Mouse (Mus musculus): ENCODE measurements around the gene Lias. TPM values are rescaled to one million over a fixed set of nuclear protein-coding genes. Genes with fewer than 3 reads are reported as not detected.

Lias gene
- total and polyA plus RNA-seq, 3 experiments, result 5.2 to 62.3 (median 46.0) TPM

GRCm38 (mm10) chr5:65425251-65425650, 34.0 kb downstream of the Lias start:
- DNase-seq, result no peak

GRCm38 (mm10) chr5:65428321-65428720, 37.0 kb downstream of the Lias start:
- no peak for DNase-seq

- no peak for DNase-seq
Observed at GRCm38 (mm10) chr5:65429441-65429840, 38.1 kb downstream of the Lias start.

GRCm38 (mm10) chr5:65434471-65435362, 43.4 kb downstream of the Lias start:
- DNase-seq, result no peak

- no peak for DNase-seq
Observed at GRCm38 (mm10) chr5:65435363-65435805, 44.1 kb downstream of the Lias start.

- peak; percentile 99 for DNase-seq
Observed at GRCm38 (mm10) chr5:65435806-65436561, 44.7 kb downstream of the Lias start, which contains the start of gene Ugdh. Gene Ugdh, minus strand, starts transcription at chr5:65435949.

- no peak for DNase-seq
Observed at GRCm38 (mm10) chr5:65438041-65438440, 46.7 kb downstream of the Lias start.

GRCm38 (mm10) chr5:65444981-65445380, 53.7 kb downstream of the Lias start:
- peak; percentile 31 for DNase-seq

- no peak for DNase-seq
Observed at GRCm38 (mm10) chr5:65446756-65447155, 55.5 kb downstream of the Lias start.

GRCm38 (mm10) chr5:65447826-65448225, 56.5 kb downstream of the Lias start:
- DNase-seq, result no peak

- DNase-seq, result no peak
Observed at GRCm38 (mm10) chr5:65448941-65449340, 57.6 kb downstream of the Lias start.

- DNase-seq, result peak; percentile 72
Observed at GRCm38 (mm10) chr5:65454771-65455170, 63.5 kb downstream of the Lias start.

GRCm38 (mm10) chr5:65457086-65457827, 66.0 kb downstream of the Lias start:
- no peak for DNase-seq

- DNase-seq, result peak; percentile 69
Observed at GRCm38 (mm10) chr5:65457846-65458245, 66.5 kb downstream of the Lias start.

GRCm38 (mm10) chr5:65459454-65459853, 68.2 kb downstream of the Lias start:
- DNase-seq, result no peak

Other genes with a start within 250 kb of the Lias start
- gene Wdr19, start 191.8 kb upstream of the Lias start, total RNA-seq (2021), result 1 to 10 TPM; 6.0 to 9.5 TPM
- gene Wdr19, start 191.8 kb upstream of the Lias start, polyA plus RNA-seq (2012; rRNA removed), result 1.6 and 2.3 TPM in 2 replicates
- gene Rfc1, start 55.8 kb upstream of the Lias start, total RNA-seq (2021), result 10 to 100 TPM; 38.7 to 46.1 TPM
- 4.3 and 5.4 TPM in 2 replicates for gene Rfc1, start 55.8 kb upstream of the Lias start, polyA plus RNA-seq (2012; rRNA removed)
- gene Klb, start 43.2 kb upstream of the Lias start, total RNA-seq (2021), result 10 to 100 TPM; 10.3 to 19.6 TPM
- gene Klb, start 43.2 kb upstream of the Lias start, polyA plus RNA-seq (2012; rRNA removed), result 4.9 and 8.4 TPM in 2 replicates
- 1,000 to 10,000 TPM in 1 of 2 experiments, 100 to 1,000 TPM in 1; 692 to 1,124 TPM for gene Rpl9, start 53 bp upstream of the Lias start, total RNA-seq (2021)
- gene Rpl9, start 53 bp upstream of the Lias start, polyA plus RNA-seq (2012; rRNA removed), result 22.2 and 28.6 TPM in 2 replicates
- gene Ugdh, start 44.5 kb downstream of the Lias start, total RNA-seq (2021), result 10 to 100 TPM; 71.8 to 82.5 TPM
- gene Ugdh, start 44.5 kb downstream of the Lias start, polyA plus RNA-seq (2012; rRNA removed), result 5.7 and 5.9 TPM in 2 replicates
- 1 to 10 TPM in 1 of 2 experiments, not detected in 1; 1.2 TPM for gene Gm43552, start 101.3 kb downstream of the Lias start, total RNA-seq (2021)
- gene Gm43552, start 101.3 kb downstream of the Lias start, polyA plus RNA-seq (2012; rRNA removed), result 8.3 TPM in 1 of 2 replicates, not detected in the other
- gene Smim14, start 145.7 kb downstream of the Lias start, total RNA-seq (2021), result 100 to 1,000 TPM; 177 to 196 TPM
- gene Smim14, start 145.7 kb downstream of the Lias start, polyA plus RNA-seq (2012; rRNA removed), result 138 and 142 TPM in 2 replicates
- 100 to 1,000 TPM in 1 of 2 experiments, 10 to 100 TPM in 1; 89.5 to 103 TPM for gene Ube2k, start 145.7 kb downstream of the Lias start, total RNA-seq (2021)
- gene Ube2k, start 145.7 kb downstream of the Lias start, polyA plus RNA-seq (2012; rRNA removed), result 3.5 and 5.7 TPM in 2 replicates

All from adrenal gland, adult 2 months (tissue).